In genomic region chr7:38023451-38023850, GRCm38 (mm10) we compare ENCODE assay signal across 8 mouse cellular contexts. TPM values are rescaled to one million over a fixed set of nuclear protein-coding genes. Genes with fewer than 3 reads are reported as not detected.
DNase-seq lines count a peak whose midpoint lies in the region; ATAC-seq lines count a peak whose summit lies in the region.

Uri1 (minus strand) TSS chr7:38023551.

- no peaks in the 10 kb centered on the region for H3K4me1 ChIP-seq in brown adipose tissue, adult 24 weeks (ENCODE audit: control insufficient read depth, insufficient read depth, insufficient read length, low read length)

- no peak within 1 kb of the TSS for H3K27ac ChIP-seq in brown adipose tissue, adult 24 weeks (replicated peaks; ENCODE audit: low read depth, low read length)

- no peak for DNase-seq in layer of hippocampus, adult 18-20 months (ENCODE audit: low spot score in 2 of 2)
- DNase-seq in layer of hippocampus, adult 11-12 months (ENCODE audit: low spot score) = no peak
- no peak for DNase-seq in heart, adult 8-10 months (ENCODE audit: low spot score)
- DNase-seq in layer of hippocampus, postnatal 25 days (ENCODE audit: extremely low spot score in 1 of 2, low spot score in 1 of 2) = no peak
- no peak for DNase-seq in right cerebral cortex, adult 18-20 months
- DNase-seq in natural killer cell, adult 2 months (ENCODE audit: low spot score in 2 of 2) = no peak

- no peak within 1 kb of the TSS for H3K4me3 ChIP-seq in brown adipose tissue, adult 24 weeks (ENCODE audit: insufficient read depth, low read depth, low read length)

- ATAC-seq in monocyte, adult 5-6 weeks (replicated peaks; ENCODE audit: insufficient number of reproducible peaks, low FRiP score, low TSS enrichment, poor library complexity, severe bottlenecking) = no peak

RNA-seq across cellular contexts. Expression of gene Uri1, which starts in this region (rescaled TPM):
- 10 to 100 TPM; 40.4 to 41.5 TPM for total RNA-seq in layer of hippocampus, adult 18-20 months (2021)
- polyA plus RNA-seq in brown adipose tissue, adult 24 weeks (2012; ENCODE audit: insufficient read depth, insufficient read length, missing spikeins) = 21.0 and 21.2 TPM in 2 replicates
- 10 to 100 TPM; 14.2 to 25.3 (median 16.6) TPM for total RNA-seq in heart, adult 8-10 months (2022)
- 10 to 100 TPM; 38.2 to 42.4 TPM for total RNA-seq in layer of hippocampus, postnatal 25 days (2021)
- total RNA-seq in monocyte, adult 5-6 weeks (2017) = 31.2 to 52.7 TPM (median 52.2 TPM) in 3 replicates
